Mouse (Mus musculus) frontal cortex, postnatal 10 days (tissue): ENCODE results near the gene Ankrd11.

Source experiments
- DNase-seq, 2 experiments: peaks; one replicate each; pipeline ENCODE4 v3.0.0; 2022; ENCODE audit warnings: low spot score in 2 of 2, mixed read lengths in 1 of 2

The Ankrd11 gene

DNA sequence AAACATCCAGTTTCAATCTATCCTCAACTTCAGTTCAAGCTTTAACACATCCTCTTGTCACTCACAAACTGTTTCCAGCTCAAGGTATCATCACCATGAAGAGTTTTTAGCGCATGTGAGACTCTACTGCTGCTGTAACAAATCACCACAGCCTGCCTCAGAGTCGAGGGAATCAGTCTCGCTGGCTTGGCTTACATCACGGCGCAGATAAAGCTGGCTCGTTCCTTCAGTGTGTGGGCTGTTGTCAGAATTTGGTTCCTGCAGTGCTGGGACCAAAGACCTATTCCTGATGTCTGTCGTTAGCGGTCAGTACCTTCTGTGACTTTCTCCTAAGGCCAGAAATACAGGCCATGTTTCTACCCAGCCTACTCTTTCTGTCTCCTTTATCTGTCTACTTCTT, 144.9 kb downstream of the Ankrd11 start:
- DNase-seq, result no peak

DNA sequence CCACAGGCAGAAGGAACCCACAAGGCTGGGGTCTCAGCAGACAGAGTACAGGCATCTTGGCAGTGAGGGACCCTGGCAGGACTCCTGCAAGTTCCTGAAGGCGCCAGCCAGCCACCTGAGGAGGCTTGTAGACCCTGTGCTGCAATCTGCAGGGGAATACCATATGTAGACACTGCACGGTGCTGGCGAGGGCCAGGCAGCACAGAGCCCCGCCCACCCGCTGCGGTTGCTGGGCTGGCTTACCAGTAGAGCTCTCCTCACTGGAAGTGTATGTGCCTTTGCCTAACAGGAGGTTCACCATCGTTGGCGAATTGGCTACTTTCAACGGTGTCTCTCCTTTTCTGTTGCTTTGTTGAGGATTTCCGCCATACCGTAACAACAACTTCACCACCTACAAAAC, 145.8 kb downstream of the Ankrd11 start:
- no peak for DNase-seq

DNA sequence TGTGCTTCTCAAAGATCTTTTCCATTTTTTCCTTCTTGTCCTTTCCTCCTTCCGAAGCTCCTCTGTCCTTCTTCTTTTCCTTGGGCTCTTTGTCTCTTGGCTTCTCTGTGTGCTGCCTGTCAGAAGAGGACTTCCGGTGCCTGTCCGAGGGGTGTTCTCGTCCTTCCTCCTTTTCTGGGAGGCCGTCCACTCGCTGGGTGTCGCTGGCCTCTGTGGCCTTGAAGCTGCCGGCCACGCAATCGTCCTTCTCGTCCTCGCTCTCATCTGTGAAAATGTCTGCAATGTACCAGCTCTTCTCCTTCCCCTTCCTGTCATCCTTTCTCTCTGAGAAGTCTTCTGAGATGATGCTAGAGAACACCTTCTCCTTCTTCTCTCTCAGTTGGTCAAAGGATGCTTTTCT, 148.6 kb downstream of the Ankrd11 start:
- no peak for DNase-seq

DNA sequence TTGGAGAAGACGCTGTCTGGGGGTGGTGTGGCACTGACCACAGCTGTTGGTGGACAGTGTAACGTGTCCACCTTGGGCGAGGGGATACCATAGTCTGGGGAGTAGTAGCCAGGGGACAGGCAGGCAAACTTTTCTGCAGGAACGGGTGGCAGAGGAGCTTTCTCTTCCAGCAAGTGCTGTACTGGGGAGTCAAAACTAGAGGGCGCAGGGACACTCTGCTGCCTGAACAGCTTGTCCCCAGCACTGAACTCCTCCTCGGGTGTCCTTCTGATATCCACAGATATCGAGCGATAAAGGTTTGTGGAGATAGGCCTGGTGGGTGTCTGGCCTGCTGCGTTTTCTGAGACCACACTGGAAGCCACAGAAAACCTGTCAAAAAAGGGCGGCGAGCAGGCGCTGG, 150.6 kb downstream of the Ankrd11 start:
- DNase-seq, result no peak

DNA sequence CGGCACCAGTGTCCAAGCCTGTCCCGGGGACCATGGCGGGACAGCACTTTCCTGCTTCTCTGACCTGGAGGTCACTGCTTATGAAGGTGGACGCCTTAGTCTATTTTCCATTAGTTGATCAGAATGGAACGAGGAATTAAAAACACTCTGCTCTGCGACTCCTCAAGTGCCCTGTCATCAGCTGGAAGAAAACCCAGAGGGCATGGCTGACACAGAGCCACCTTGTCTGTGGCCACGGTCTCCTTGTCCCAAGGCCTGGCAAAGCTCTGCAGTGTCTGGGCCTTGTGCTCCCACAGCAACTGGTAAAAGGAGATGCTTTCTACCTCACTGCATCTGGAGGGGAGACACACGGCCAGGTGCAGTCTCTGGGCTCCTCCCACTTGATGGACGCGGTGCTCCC, 158.4 kb downstream of the Ankrd11 start:
- no peak for DNase-seq

DNA sequence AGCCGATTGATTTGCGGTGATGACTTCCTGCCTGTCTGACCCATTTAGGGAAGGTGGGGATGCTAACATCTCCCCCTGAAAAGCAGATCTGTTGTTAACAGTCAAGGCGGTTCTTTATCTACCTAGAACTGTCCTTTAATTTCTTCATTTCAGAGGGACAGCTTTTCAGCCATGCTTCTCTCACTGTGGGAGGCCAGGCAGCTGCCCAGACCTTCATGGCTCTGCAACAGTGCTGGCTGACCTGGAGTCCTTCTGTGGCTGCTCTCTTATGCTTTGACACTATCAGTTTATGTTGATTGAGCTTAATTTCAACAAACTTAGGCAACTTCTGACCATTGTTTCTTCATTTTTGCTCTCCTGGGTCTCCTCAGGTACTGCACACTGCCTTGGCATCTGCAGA, 161.8 kb downstream of the Ankrd11 start:
- no peak for DNase-seq

DNA sequence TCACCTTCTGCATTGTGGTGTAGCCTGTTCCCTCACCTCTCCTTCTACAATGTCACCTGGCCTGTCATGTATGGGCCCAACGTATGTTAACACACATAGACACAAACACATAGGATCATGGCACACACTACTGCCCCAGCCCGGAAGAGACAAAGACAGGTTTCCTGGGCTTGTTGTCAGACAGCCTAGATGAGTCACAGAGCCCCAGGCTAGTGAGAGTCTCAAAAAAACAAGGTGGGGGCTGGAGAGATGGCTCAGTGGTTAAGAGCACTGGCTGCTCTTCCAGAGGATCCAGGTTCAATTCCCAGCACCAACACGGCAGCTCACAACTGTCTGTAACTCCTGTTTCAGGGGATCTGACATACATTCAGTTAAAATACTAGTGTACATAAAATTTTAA, 163.8 kb downstream of the Ankrd11 start:
- DNase-seq, result no peak

DNA sequence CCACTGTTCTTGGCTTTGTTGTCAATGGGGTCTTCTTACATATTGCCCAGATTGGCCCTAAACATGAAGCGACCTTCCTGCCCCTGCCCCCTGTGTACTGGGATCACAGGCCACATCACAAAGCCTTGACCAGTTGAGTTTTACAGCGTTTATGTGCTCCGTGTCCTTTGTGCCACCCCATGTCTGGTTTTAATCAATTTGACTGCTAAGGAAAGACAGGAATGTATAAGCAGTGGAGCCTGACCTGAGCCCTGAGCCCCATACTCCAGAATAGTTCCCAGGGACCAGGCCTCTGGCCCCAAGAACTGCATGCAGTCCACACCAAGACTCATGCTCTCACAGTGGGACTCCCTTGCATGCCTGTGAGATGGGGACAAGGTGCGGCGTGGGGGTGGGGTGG, 166.9 kb downstream of the Ankrd11 start:
- no peak for DNase-seq

DNA sequence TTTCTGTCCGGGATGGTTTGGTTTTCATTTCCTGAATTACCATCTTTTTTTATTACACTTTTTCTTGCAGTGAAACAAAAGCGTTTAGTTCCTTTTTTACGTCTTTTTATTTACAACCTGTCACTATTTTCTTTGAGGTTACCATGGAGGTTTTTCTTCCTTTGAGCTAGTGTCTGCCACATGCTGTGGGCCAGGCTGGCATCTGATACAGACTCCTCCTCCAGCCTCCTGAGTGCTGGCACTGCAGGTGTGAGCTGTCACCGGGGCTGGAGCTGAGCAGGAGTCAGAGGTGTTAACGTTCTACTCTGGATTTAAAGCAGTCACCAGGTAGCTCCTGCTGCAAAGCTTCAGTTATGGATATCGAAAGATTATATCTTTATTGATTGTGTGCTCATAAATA, 168.9 kb downstream of the Ankrd11 start:
- DNase-seq, result no peak

DNA sequence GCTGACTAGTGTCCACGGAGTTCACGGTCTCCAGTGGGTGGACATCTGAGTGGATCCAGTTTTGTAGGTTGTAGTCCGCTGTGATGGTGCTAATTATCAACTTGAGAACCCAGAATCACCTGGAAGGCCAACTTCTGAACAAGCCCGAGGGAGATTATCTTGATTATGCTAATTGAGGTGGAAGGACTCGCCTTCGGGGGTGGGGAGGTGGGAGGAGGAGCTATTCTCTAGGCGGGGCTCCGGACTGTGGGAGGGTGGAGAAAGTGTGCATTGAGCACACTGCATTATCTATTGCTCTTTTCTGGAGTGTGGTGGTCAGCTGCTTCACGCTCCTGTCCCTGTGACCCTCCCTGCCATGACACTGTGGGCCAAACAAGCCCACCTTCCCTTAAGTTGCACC, 170.4 kb downstream of the Ankrd11 start:
- no peak for DNase-seq

DNA sequence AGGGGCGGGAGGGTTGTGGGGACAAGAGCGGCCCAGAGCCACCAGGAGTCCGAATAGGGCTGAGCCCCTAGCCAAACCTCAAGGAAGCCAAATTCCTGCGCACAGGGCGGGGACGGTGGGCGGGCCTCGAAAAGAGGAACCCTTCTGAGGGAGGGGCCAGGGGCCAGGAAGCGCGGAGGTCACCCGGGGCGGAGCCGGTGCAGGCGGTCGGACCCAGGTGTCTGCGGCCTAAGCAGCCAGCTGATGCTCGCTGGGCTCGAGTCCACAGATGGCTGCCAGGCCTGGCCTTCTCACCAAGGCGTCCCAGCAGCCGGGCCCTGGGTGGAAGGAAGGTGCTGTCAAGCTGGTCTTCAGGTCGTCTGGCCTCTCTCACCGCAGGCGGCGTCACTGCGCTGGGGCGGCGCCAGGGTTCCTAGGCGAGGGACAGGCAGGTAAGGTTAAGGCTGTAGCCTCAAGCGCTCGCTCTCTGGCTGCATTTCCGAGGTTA, 171.7 kb downstream of the Ankrd11 start:
- DNase-seq, result no peak

DNA sequence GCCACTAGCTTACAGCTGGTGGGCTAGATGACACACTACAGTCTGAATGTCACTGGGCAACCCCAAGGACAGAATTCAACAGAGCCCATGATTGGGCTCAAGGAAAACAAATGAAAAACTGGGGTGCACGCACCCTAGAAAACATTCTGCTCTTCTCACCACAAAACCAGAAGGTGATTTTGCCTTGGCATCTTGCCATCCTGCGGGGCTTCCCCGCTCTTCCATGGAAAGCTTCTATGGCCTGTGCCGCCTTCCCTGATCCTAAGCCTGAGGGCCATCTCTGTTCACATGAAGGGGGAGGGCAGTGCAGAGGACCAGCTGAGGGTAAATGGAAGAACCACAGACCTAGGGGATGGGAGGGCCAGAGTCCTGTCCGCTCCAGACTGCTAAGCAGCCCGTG, 174.1 kb downstream of the Ankrd11 start:
- DNase-seq, result no peak

DNA sequence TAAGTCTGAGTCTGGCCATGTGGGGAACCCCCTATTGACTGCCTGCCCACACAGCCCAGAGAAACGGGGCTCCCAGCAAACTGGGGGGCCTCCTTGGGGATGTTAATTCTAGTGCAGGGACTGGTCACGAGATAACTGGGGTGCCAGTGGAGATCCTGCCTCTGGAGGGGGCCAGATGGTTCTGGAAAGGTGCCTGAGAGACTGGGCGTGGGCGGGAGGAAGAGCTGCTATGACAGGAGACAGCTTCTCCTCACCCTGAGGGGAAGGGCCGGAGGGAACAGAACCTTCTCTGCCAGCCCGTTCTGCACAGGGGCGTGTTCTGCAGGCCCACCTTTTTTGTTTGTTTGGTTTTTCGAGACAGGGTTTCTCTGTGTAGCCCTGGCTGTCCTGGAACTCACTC, 175.8 kb downstream of the Ankrd11 start:
- DNase-seq, result no peak

DNA sequence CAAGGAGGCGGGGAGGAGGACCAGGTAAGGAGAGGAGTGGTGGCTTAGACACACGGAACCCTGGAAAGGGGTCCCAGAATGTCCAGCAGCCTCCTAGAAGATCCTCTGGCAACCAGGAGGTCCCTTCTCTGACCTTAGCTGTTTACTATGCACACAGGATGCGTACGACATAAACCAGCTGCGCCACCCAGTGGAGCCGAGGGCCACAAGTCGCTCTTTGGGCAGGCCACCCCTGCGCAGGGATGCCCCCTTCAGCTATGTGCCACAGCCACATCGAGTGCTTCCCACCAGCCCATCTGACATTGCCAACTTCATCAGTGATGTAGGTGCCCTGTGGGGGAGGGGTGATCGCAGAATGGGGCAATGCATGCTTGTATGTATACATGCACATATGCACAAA, 176.6 kb downstream of the Ankrd11 start:
- DNase-seq, result no peak

DNA sequence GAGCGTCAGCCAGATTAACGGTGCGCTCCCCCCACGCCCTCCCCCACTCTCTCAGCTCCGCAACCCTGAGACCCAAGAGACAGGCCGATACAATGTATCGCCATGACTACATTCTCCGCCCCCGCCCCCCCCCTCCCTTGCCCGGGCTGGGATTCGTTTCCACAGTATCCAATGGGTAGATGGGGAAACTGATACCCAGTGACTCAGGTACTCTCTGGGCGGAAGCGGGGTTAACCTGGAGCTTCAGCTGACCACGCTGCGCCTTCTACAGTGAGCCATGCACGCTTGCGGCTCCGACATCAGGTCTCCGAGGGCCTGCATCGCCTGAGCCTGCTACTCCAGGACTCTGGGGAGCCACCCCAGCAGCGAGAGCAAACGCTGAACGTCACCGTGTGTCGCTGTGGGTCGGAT, 177.4 kb downstream of the Ankrd11 start:
- DNase-seq, result no peak

DNA sequence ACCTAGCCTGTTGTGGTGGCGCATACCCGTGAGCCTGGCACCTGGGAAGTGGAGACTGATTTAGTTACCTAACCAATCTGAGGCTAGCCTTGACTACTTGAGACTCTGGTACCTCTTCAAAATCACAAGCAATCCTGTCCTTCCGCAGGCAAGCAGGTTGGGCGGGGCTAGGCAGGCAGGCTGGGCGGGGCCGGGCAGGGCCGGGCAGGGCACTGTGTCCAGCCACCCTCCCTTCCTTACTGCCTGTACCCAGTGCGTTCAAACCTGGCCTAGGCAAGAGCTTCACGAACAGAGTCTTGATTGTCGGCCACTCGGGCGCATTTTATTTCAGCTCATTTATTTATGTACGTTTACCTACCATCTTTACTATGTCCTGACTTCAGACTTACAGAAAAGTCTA, 182.2 kb downstream of the Ankrd11 start:
- no peak for DNase-seq

DNA sequence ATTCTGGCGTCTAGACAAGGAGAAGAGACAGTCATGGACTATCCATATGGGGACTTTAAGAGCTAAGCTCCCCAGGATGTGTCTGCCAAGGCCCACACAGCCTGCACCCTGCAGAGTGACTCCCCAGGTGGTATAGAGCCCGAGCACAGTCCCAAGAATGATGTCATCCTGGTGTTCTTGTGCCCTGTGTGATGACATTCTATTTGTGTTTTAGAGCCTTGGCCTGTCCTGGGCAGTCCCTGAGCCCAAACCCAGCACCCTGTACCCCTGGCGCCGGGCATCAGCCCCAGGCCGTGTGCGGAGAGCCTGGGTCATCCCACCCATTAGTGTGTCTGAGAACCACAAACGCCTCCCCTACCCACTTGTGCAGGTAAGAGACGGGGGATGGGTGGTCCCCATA, 185.8 kb downstream of the Ankrd11 start:
- DNase-seq, result no peak

DNA sequence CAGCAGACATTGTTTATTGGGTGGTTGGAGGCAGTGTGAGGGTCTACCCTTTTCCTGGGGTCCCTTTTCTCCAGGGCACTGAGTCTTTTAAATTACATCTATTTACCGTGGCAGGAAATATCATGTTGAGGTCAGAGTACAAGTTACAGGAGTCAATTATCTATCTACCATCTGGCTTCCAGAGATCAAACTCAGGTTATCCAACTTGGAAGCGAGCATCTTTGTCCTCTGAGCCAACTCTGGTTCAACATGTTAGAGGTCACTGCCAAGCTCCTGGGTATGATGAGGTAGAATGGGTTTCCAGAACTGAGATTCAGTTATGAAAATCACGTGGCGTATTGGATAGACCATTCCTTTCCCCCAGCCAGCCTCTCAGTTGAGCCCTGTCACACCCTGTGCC, 187.0 kb downstream of the Ankrd11 start:
- no peak for DNase-seq

DNA sequence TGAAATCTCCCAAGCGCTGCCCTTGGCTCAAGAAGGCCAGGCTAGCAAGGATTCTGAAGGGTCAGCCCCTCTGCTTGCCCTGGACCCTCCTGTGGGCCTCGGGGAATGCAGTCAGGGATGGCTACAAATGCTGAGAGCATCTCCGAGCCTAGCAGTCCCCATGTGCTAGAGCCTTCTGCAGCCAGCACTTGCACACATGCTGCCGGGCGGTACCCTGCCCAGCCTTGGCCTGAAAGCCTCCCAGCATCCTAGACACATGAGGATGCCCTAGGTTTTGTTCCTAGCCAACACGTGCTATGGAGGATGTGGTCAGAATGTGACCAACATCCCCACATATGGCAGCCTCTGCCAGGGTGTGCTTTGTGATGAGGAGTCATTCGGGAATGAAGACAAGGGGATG, 187.7 kb downstream of the Ankrd11 start:
- DNase-seq, result no peak

DNA sequence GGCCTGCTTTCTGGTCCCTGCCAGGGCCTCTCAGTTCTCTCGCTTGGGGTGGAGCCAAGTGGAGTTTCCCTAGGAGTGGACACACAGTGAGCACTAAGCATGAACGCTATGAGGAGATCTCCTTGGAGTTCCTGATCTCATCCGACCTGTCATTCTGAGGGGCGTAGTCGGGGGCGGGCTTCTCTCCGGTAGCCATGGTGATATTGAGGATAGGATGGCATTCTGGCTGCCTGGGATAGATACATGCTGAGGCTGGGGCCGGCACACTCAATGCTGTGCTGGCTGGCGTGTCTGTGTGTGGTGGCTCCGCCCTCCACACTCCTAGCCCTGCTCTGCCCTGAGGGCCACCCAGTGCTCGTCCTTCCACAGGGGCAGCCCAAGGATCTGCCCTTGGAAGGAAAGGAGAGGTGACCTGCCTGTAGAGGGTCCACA, 188.7 kb downstream of the Ankrd11 start:
- DNase-seq, result peak in 1 of 2 experiments; percentile 33

DNA sequence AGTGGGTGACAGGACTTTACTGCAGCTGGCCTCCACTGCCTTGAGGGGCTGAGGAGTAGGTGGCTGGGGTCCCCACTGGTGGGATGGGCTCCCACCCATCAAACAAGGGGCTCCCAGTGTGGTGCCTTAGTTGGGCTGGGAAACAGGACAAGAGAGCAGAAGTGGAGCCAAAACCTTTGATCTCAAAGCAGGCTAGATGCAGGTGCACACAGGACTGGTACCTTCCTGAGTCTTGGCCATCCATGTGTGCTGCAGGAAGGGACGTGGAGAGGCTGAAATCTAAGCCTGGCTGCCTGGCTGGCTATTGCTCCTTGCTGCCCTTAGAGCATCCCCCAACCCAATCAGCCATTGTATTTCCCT, 189.6 kb downstream of the Ankrd11 start:
- DNase-seq, result no peak

DNA sequence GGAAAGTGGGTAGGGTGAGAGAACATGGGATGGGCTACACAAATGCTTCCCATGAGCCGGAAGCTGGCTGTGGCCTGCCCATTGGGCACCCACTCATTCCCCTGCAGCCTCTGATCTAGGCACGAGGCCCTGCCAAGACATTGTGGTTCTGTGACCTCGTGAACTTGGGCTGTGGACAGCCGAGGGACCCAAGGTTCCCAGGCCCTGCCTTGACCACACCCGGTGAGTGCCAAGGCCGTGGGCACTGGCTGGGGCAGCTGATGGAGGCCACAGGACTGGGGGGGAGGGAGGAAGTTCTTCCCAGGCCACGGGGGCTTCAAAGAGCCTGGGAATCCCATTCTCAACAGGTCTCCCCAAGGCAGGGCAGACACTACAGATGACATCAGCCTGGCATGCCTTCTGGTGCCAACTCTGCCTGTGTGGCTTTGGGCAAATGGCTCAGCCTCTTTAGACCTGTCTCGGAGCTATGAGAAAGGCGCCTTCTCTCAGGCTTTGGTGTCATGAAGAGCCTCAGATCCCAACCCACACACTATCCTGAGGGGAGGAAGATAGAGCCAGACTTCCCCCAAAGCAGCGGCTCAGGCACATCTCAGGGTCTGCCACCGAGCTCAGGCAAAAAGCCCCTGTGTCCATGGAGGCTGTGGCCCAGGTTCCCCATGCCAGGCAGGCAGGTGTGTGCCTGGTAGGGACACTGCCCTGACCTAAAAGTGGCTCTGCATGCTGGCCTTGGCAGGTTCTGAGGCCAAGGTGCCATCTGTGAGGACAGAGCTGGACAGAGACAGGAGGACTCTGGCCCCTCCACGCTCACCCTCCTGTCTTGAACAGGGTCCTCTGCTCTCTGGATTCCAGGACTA, 190.2 kb downstream of the Ankrd11 start:
- DNase-seq, result no peak

DNA sequence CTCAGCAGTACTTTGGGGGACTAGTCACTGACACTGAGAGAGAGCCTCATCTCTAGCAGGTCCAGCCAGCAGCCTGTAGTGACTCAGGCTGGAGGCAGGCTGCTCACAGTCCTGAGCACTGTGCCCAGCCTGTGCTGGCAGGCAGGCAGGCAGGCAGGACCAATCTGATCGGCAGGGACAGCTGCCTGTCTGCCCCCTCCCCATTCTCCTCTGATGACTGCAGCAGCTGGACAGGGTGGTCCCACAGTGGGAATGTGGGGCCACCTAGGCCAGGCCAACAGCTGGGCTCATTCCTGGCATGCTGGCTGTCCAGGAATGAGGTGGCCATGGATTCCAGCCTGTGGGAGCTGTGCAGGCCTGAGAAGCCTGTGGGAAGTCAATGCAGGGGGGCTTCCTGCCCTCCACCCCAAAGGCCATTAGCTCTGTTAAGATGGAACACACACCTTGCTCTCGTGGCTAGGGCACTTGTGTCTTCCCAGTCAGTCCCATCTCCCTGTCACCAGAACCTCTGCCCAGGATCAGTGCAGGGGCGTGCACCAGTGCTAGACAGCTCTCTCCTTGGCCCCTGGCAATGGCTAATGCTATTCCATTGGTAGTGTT, 191.3 kb downstream of the Ankrd11 start:
- no peak for DNase-seq
